Mouse (Mus musculus) 3T3-L1 (cell line): ENCODE measurements at regions not wholly inside any gene's neighbourhood (a gene's known extent, or its start where the extent isn't known, plus 50 kb on each side); places are given as distances from the start of the nearest gene placed in this dataset.
"Not testable (repeated sequence)": the region's sequence is repeated elsewhere in the genome, so short reads cannot be mapped to it uniquely, and the experiment has no call there.

Experiments
- DNase-seq: peaks from one replicate; pipeline ENCODE4 v3.0.0-alpha.2; 2015; ENCODE audit warnings: low read depth, low spot score

DNA sequence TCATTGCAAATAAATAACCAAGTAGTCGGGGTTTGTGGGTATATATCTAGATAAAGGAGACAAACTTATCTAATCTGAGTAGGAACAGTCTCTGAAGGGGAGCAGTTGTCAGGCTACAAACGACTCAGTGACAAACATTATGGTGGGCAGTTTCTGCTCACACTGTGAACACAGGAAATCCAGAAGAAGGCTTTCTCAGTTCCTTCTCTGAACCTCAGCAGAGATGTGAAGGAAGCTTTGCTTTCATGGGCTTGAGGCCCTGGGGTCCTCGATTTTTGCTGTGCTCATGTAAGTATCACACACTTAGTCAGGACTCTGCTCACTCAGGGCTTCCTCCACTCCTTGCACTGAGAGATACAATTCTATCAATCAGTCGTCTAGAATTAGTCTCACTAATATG, 994.7 kb upstream of the Foxg1 start:
- no peak for DNase-seq

DNA sequence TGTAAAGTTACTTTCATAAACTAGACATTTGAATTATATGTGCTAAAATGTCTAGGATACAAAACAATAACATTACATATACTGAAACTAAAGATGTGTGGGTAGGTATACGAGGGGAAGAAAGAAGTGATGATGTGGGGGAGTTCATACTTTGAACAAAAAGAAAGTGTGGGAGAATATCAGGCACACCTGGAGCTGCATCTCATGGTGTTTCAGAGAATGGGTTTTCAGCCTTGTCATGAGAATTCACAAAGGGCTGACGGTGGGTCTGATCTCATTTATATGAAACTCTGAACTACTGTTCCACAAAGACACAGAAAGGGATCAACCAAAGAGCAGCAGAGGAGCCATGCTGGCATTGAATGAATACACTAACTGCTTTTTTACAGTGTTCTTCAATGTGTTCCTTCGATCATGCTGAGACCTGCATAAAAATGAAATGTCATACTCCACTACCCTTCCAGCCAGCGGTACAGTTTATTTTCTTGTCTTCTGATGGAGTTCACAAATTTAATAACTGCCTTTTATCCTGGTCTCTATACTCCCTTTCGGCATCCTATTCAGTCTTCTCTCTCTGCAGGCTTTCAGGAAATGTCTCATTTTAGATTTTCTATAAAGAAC, 994.2 kb upstream of the Foxg1 start:
- no peak for DNase-seq

DNA sequence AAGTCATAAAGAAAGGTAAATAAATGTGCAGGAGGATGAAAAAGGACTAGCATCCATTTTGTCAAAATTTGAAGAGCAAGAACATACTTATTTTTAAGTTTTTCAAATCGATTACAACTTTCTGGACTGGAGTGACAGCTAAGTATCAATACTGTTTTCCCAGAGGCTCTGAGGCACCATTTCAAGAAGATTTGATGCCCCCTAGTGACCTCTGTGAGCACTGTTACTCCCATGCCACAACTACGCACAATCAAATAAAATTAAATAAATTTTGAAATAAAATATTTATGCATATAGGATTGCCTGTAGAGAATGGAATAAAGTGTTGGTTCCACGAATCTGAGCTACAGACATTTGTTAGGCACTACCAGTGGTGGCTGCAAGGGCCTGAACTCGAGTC, 991.5 kb upstream of the Foxg1 start:
- DNase-seq: peak; percentile 9

DNA sequence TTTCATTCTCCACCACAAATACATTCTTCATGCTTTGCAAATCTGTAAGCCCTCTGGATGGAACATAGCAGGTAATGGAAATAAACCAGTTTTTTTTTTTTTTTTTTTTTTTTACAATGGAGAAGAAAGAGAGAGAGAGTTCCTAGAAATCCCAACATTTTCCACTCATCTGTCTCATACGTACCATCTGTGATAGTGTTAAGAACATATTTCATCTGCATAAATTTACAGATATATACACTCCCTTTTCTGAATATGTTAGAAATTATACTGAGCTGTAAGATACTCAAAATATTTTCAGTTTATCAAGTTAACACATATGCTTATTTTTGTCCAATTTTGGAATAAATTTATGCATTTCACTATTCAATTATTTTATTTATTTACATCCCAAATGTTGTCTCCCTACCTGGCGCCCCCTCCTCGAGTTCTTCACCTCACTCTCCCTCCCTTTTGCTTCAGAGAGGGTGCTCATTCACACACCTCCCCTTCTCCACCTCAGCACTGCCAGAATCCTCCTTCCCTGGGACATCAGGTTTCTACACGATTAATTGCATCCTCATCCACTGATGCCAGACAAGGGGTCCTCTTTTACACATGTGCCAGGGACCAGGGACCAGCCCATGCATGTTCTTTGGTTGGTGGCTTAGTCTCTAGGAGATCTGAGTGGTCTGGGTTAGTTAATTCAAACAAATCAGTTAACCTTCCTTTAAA, 943.0 kb upstream of the Foxg1 start:
- no peak for DNase-seq

DNA sequence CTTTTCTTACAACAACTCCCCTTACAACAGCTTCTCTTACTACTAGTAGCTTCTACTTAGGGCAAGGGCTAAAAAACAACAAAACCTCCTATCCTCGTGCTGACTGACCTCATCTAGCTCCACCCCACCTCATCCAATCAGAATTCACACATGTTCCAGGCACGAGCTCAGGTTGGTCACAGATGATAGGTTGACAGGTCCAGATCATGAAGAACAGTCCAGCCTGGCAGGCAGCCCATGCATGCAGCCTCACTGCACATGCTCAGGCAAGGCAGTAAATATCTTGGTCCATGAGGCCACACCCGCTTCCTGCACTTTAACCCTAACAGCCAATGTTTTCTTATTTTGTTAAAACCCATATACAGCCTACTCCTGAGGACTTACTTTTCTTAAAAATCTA, 933.7 kb upstream of the Foxg1 start:
- DNase-seq: not testable (repeated sequence)

DNA sequence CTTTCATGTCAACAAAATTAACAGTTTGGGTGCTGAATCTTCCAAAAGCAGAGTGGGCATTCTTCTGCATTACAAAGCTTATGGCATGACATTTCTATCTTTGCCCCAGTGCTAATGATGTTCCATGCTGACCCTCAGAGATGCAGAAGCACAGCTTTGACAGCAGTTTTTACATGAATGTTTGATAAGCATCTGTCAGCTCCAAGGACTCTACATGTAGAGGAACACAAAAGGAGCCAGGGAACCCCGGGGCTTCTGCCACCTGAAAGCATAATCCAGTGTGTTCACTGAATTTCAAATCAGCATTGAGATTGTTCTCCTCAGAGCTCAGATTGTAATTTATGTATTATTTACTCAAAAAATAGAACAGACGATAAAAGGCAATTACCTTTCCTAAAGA, 920.1 kb upstream of the Foxg1 start:
- DNase-seq: no peak

DNA sequence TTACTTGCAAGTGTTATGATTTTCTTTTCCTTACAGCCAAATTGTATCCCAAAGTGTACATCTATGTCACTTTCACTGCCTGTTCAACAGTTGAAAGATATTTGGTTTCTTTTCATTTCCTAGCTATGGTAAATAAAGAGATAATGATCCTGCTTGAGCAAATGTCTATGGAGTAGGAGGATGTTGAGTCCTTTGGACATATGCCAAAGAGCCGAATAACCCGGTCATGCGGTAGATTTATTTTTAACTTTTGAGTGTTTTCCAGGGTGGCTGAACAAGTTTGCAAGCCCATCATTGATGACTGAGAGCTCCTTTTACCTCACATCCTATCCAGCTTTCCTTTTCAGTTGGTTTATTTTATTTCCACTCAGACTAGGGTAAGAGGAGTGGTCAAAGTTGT, 881.7 kb upstream of the Foxg1 start:
- no peak for DNase-seq

DNA sequence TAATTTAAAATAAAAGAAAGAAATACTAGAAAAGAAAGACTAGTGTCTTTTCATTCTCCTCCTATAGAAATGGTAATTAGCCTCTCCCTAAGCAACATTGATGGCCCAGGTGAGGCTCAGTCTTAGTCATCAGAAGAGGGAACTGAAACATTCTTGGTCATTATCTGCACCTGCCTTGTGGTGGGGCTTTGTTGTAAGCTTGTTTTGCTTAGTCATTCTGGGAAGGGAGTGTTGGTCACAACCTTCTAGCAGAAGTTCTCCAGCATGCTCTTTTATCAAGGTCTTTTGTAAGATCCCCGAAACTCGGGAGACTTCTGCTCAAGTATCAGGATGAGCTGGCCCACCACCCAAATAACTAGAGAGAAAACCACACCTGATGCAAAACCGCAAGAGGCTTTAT, 870.9 kb upstream of the Foxg1 start:
- no peak for DNase-seq

DNA sequence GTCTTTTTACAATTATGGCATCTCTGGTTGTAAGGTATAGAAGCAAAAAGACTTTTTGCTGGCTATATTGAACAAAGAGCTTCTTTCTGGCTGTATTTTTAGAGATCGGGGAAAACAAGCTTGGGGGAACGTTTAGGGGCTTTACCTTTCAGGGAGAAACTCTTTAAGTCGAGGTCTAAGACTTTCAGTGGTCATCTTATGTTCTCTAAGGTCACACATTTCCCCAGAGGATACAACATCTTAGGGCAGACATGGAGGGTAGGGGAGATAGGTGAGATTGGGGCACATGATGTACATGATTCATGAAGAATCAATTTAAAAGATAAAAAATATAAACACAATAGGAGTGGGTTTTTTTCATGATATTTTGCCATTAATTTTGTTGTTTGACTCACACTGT, 870.2 kb upstream of the Foxg1 start:
- DNase-seq: no peak

DNA sequence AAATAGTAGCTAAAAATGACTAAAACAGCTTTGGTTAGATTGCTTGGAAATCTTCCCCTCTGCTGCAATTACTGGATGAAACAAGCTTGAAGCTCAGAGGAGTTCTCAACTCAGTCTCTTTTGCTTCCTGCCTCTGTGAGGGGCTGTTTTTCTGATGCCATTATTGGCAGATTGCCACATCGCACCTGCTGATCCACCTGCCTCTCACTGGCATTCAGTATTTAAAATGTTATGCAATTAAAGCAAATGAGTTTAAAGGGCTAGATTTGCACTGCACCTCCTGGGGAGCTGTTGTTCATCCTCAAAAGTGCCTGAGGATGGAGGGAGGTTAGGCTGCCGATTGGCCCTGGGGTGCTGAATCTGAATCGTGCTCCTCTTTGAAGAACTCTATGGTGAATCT, 860.5 kb upstream of the Foxg1 start:
- no peak for DNase-seq

DNA sequence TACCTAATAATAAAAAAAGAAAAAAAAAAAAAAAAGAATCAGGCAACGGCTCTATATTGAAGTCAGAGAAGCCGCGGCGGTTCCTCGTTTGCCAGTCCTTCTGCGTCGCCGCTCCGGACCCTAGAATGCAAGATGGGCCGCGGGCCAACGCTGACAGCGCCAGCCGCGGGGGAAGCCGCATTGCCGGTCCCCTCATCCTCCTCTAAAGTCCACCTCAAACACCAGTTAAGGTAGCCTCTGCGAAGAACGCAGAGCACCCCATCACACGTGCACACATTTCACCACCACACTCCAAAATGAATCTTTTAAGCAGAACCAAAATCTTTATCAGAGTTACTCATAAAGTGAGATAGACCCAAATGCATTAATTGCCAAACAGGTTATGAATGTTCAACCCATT, 822.8 kb upstream of the Foxg1 start:
- not testable (repeated sequence) for DNase-seq

DNA sequence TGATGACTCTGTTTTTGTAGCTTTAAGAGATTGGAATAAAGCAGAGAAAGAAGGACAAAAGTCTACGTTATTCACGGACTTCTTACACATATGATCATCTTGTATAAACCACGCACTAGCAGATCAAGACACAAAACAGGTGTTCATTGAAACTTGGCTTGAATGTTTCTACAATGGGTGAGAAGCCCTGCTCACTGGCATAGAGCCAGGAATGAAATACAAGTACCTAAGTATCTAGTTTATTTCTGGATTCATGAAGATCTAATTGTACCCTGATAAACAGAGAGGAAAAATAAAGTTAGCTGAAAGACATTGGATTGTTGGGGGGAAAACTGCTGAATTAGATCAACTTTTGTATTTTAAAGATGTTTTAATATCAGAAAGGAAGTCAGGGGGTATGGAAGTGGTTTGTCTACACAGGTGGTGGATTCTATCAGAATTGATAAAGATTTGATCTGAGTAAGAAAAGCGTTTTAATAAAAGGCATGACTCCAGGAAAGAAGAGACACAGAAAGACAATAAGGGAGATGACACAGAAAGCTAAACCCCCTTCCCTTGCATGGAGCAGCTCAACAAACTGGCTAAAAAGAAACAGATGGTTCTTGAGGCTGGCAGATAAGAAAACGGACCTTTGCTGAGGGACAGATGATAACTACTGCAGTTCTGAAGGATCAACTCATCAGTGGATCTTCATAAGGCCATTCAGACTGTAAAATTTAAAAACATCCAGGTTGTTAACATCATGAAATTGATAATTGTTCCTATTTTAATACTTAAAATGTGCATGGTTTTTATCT, 777.9 kb upstream of the Foxg1 start:
- no peak for DNase-seq

DNA sequence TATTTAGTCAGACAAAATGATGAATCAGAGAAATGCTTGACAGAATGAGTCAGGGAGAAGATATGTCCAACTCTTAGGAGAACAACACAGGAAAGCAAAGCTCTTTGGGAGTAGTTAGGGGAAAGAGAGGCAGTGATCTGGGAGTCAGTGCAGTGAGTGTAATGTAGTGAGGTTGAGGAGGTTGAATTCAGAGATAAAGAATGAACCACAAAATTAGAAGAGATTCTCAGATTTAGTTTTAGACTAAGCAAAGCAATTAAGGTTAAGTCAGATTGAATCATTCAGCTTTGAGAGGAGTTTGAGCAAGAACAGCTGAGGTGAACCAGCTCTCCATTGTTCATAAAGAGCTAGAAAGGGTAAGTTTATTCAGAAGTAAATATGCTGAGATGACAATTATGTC, 777.0 kb upstream of the Foxg1 start:
- peak; percentile 6 for DNase-seq

DNA sequence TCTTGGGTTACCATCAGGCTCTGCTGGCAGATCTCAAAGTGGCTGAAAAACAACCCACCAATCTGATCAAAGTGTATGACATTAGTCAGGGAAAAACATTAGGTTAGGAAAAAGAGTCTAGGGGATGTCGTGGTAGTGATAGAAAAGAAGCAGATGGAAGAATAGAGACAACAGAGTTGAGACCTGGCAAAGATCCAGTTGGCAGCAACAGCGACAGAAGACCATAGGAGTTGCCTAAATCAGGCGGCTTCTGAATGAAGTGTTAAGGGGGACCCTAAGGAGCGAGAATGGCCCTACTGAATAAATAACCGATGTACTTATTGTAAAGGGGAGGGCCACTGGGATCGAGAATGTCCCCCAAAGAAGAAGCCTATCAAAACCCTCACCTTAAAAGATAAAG, 773.1 kb upstream of the Foxg1 start:
- DNase-seq: no peak

DNA sequence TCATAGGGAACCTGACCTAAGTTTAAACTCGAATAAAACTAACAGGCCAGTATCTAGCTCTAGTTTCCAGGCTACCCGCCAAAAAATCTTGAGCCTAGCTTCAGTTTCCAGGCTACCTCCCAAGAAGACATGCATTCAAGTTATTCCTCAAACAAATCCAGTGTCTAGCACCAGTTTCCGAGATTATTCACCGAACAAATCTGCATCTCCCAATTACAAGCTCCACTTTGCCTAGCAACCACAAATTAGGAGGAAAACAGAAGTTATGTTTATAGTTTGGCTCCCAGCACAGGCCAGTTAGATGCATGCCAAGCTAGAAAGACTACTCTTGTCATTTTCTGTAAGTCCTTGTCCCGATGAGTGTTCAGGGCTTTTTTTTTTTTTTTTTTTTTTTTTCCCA, 770.4 kb upstream of the Foxg1 start:
- no peak for DNase-seq

DNA sequence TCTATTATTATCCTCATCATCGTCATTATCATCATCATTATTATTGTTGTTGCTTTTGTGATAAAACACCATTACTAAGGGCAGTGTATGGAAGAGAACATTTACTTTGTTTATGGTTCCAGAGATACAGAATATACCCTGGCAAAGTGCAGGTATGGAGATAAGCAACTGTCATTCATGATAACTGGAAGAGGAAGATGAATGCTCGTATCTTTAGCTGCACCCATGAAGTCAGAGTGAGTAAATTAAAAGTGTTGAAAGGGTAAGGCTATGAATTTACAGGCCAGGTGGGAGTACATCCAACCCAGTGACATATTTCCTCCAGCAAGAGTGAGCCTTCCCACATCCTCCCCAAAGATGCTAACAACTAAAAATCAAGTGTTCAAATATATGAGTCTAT, 766.1 kb upstream of the Foxg1 start:
- DNase-seq: no peak

DNA sequence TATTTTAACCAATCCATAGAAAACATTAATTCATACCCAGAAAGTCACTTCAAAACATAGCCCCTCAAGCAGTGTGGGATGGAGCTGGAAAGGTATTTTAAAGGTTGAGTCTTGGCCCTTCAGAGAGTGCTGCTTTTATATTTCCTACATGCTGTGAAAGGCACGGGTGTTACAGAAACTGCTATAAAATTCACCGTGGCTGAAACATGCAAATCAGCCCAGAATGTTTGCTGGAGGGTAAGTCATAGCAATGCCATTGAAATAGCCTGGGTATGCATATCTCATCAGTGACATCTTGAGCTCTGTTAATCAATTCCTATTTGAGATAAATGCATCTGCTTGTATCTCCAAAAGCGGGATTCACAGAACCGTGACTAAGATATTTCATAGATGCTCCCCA, 748.9 kb upstream of the Foxg1 start:
- DNase-seq: no peak

DNA sequence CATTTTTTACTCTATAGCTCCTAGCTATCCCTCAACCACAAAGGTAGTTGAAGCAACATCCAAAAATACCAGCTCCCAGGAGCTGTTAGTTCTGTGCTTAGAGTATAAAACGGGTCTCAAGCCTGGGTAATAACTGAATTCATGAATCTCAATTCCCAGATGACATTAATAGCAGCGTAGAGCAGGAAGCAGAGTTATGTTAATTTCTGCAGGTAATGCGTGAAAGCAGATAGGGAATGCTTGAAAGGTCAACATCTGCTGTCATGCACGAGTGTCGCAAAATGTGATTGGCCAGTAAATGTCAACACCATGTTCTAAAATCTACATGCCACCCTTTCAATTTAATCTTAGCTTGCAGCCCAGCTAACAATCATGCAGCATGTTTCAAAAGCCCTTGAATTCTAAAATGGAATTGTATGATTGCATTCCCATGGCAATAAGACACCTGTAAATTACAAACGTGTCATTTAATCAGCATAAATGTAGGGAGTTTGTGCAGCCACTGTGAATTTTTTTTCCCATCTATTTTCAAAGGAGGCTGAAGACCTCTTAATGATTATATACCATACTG, 747.7 kb upstream of the Foxg1 start:
- DNase-seq: no peak

DNA sequence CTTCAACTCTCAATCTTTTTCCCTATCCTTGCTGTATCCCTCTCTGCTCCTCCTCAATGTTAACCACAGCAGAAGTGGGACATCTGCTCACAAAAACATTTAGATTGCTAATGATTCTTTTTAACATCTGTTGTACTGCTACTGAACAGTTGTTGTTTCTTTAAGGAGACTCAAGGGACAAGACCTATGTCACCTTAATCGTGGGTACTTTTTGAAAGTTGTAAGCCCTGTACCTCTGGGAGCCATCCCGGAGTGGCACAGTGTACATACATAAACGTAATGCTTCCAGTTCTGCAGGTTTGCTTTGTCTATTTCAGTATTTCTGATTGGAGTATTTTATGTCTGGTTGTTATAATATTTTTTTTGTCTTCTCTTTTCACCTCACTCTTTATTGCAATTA, 740.5 kb upstream of the Foxg1 start:
- no peak for DNase-seq

DNA sequence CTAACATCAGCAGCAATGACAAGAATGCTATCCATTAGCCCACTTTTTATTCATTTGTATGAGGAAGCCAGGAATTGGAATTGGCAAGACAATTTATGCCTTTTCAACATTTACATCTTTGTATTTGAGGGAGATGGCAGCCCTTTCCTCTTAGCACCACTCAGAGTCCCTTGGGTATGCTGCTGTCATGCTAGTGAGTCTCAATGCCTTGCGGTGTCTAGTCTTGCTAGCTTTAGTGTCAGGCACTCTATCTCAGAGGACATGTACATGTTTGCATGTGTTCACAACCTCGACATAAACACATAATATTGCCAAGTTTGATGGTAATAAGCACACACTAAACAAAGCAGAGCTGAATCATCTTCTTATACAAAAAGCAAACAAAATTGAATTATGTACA, 737.3 kb upstream of the Foxg1 start:
- DNase-seq: no peak

DNA sequence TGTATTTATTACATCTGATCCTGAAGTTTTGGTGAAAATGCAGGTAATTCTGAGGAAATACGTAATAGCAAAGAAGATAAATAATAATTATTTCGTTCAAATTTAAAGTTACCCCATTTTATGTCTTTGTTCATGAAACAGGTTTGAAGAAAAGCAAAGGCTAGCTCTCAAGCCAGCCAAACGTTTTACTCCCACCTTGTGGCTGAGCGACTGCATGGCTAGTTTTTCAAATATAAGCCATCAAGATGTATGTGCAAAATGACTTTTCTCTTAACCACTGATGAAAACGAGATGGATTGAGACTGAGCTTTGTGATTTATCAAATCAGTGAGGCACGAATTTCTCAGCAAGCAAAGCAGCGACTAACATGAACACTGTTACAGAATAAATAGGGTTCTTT, 736.5 kb upstream of the Foxg1 start:
- no peak for DNase-seq

DNA sequence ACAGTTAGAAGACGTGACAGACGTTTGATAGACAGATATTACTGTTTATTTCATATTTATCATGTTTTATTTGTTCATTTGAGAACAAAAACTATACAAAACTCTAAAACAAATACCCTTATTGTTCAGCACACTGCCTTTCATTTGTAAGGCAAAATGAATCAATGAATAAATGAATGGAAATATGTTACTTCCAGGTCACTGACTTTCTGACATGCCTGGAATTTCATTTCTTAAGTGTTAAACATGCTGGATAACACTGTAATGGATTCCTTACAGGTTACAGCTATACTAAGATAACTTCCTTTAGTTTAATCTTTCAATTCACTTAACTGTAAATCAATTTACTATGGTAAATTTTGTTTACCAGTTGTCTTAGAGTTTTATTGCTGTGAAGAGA, 707.3 kb upstream of the Foxg1 start:
- no peak for DNase-seq

DNA sequence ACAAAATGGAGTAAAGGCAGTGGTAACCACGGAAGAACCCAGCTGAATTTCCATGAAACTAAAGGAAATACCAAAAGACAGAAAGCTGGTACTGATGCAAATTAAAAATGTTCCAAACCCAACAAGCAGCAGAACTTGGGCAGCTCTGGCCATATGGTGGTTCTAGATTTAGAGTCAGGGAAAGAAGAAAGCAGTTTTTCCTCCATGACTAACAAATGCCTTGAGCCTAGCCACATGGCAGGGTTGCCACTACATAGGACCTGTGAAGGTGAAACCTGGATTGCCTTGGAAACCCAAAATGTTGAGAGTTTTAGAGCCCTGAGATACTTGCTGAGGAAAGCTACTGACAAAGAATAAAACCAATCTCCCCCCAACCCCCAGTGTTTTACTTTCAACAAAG, 701.5 kb upstream of the Foxg1 start:
- DNase-seq: no peak
